Mouse (Mus musculus) lung, embryonic 14.5 days (tissue): ENCODE results near the gene Gpr1. TPM values are rescaled to one million over a fixed set of nuclear protein-coding genes. Genes with fewer than 3 reads are reported as not detected.

Source experiments
- ATAC-seq: fragments of 200-750 bp; cut with Nextera tagmentation; 2 replicates; pipeline ENCODE4 v1.8.0; 2017; ENCODE audit warnings: mild to moderate bottlenecking, moderate TSS enrichment, moderate library complexity; ENCODE audit not compliant: insufficient read depth
- DNase-seq: peaks from one replicate; pipeline ENCODE4 v3.0.0-alpha.2; 2015
- H3K27ac ChIP-seq: fragments of 300-500 bp; sonication (generic); 2 replicates; pipeline ENCODE4 v1.5.1; 2014; ENCODE audit warnings: low read depth, mild to moderate bottlenecking, moderate library complexity
- H3K27me3 ChIP-seq: fragments of 300-500 bp; sonication (generic); 2 replicates; pipeline ENCODE4 v1.6.1; 2014; ENCODE audit warnings: low read length, control low read depth; ENCODE audit not compliant: insufficient read depth
- H3K36me3 ChIP-seq: fragments of 300-500 bp; sonication (generic); 2 replicates; pipeline ENCODE4 v1.6.1; 2014; ENCODE audit warnings: control low read depth; ENCODE audit not compliant: insufficient read depth
- H3K4me1 ChIP-seq: fragments of 300-500 bp; sonication (generic); 2 replicates; pipeline ENCODE4 v1.6.1; 2014; ENCODE audit warnings: antibody characterized with exemption, control low read depth; ENCODE audit not compliant: insufficient read depth
- H3K4me2 ChIP-seq: fragments of 300-500 bp; sonication (generic); 2 replicates; pipeline ENCODE4 v1.6.1; 2014; ENCODE audit warnings: mild to moderate bottlenecking
- H3K4me3 ChIP-seq: fragments of 300-500 bp; sonication (generic); 2 replicates; pipeline ENCODE4 v1.5.1; 2014; ENCODE audit warnings: low read depth, low read length
- H3K9ac ChIP-seq: fragments of 300-500 bp; sonication (generic); 2 replicates; pipeline ENCODE4 v1.6.1; 2014
- H3K9me3 ChIP-seq: fragments of 300-500 bp; sonication (generic); 2 replicates; pipeline ENCODE4 v1.6.1; 2016; ENCODE audit warnings: low read depth, low read length, control low read depth
- CTCF ChIP-seq: IDR thresholded peaks from 2 replicates; pipeline ENCODE4 v1.5.1; 2016; ENCODE audit warnings: antibody characterized with exemption, low read depth
- whole genome bisulfite sequencing: fragments of 180-500 bp; shearing (Covaris S2); extraction: QIAGEN DNeasy Blood & Tissue Kit; methylation state at CpG from one replicate; pipeline ENCODE4 v1.1.7; 2014; 5-methylcytosine and 5-hydroxymethylcytosine counted together
- polyA plus RNA-seq: library from polyadenylated mRNA; unstranded; fragments of >200 nt; fragmentation: Nextera tagmentation; extraction: Ambion mirVana; gene quantifications from 2 replicates; pipeline ENCODE4 v1.2.1, GENCODE M21; 2014

The Gpr1 gene
- polyA plus RNA-seq, 1 experiment from 2014 or later: not detected

DNA sequence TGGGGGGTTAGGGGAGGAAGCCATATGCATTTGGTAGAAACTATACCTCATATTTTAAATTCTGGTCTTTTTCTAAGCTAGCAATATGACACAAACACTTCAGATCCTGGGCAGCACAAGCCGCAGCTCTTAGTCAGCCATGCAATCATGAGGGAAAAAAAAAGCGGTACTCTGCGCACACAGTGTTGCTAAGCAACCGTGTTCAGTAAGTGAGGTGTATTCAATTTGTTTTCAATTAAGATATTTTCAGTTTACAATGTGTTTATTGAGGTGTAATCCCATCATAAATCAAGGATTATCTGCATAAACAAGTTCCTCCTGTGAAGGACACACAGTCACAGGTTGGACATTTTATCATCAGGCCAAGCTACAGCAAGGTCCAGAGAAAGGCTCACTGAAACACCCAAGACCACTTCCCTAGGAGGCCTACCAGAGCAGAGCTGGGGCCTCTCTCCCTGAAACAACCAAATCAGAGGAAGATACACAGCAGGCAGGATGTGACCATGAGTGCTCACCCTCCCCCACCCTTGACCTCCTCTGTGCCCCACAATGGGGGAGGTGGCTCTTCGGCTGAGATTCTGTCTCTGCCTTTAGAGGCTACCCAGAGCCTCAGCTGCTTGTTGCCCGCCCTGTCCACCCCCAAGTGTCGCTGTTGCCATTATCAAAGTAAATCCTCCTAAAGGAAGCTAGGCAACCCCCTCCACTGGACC lies 10.2 kb downstream of the Gpr1 start:
- Histone ChIP-seq H3K9me3 (peaks cover 6% of the 10 kb centered on the region; the same call in 1 of the 2 replicates), H3K9ac (no peak overlapping the region), H3K27ac (no peak overlapping the region), H3K27me3 (no peaks in the 10 kb centered on the region), H3K4me2 (no peak overlapping the region), H3K36me3 (no peaks in the 10 kb centered on the region), H3K4me1 (no peaks in the 10 kb centered on the region), H3K4me3 (no peak overlapping the region)
- TF ChIP-seq CTCF: peak; percentile 38
- peak; percentile 80 for ATAC-seq
- 11% methylated on average over 7 of the region's 7 CpGs for WGBS
- peak; percentile 41 for DNase-seq

DNA sequence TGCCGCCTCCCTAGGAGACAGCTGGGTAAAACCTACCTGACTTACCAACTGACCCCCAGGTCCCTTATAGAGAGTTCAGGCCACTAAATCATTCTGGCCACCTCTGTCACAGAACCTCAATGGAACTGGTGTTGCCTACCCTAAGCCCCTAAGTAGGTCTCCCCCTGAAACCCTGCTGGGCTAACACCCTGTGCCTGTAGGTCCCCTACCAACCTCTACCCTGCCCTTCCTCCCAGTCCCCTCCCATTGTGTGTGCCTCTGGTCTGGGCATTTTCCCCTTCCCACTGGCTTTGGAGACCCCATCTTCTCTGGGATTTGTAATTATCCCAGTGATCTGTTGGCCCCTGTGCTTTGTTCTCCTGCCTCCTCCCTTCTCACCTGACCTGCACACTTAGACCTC lies 10.9 kb downstream of the Gpr1 start:
- no peak overlapping the region for H3K4me2 ChIP-seq
- no peak for ATAC-seq
- H3K4me3 ChIP-seq: no peak overlapping the region
- no peak overlapping the region for H3K27ac ChIP-seq
- H3K27me3 ChIP-seq: no peaks in the 10 kb centered on the region
- TF ChIP-seq CTCF: no peak
- H3K9me3 ChIP-seq: peaks cover 6% of the 10 kb centered on the region; the same call in 1 of the 2 replicates
- 83% methylated on average over 1 of the region's 1 CpGs for WGBS
- H3K36me3 ChIP-seq: no peaks in the 10 kb centered on the region
- no peaks in the 10 kb centered on the region for H3K4me1 ChIP-seq
- DNase-seq: no peak
- H3K9ac ChIP-seq: no peak overlapping the region

DNA sequence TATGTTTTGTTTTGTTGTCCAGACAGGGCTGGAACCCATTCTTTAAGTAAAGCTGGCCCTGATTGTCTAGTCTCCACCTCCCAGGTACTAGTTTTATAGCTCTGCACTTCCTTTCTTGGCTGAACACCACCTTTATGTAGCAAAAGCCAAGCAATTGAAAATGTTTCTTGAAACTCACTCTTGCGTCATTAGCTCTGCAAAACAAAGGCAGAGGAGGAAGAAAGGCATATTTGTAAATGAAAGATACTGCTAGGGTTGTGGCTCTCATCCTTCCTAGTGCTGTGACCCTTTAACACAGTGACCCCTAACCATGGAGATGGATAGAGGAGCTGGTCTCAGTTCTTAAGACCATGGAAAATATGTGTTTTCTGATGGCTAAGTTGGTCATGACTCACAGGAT lies 12.7 kb downstream of the Gpr1 start:
- Histone ChIP-seq H3K4me3 (no peak overlapping the region), H3K9me3 (peaks cover 6% of the 10 kb centered on the region; the same call in 1 of the 2 replicates), H3K27ac (no peak overlapping the region), H3K4me1 (no peaks in the 10 kb centered on the region), H3K36me3 (no peaks in the 10 kb centered on the region), H3K9ac (no peak overlapping the region), H3K27me3 (no peaks in the 10 kb centered on the region), H3K4me2 (no peak overlapping the region)
- no peak for TF ChIP-seq CTCF
- ATAC-seq (no peak), DNase-seq (no peak)
- WGBS: 69% methylated on average over 1 of the region's 1 CpGs

DNA sequence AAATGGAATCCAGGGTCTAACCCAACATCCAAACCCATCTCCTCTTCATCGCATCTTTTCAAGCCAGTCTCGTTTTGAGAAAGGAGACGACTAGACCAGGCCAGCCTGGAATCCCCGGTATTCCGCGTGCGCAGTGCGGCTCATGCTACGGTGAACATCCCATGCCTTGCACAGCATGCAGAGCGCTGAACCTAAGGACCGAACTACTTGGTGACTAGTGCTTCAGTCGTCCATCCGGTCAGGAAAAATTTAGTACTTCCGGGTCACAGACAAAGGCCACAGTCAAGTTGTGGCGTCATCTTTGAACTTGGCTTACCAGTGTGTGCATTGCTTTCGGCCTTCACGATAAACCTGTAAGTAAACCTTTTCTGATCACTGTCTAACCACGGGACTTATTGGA lies 14.0 kb downstream of the Gpr1 start:
- 91% methylated on average over 18 of the region's 18 CpGs for WGBS
- Histone ChIP-seq H3K4me2 (no peak overlapping the region), H3K9me3 (peaks cover 6% of the 10 kb centered on the region; the same call in 1 of the 2 replicates), H3K4me3 (no peak overlapping the region), H3K4me1 (no peaks in the 10 kb centered on the region), H3K27me3 (no peaks in the 10 kb centered on the region), H3K9ac (no peak overlapping the region), H3K36me3 (no peaks in the 10 kb centered on the region), H3K27ac (no peak overlapping the region)
- no peak for DNase-seq
- ATAC-seq: no peak
- no peak for TF ChIP-seq CTCF

DNA sequence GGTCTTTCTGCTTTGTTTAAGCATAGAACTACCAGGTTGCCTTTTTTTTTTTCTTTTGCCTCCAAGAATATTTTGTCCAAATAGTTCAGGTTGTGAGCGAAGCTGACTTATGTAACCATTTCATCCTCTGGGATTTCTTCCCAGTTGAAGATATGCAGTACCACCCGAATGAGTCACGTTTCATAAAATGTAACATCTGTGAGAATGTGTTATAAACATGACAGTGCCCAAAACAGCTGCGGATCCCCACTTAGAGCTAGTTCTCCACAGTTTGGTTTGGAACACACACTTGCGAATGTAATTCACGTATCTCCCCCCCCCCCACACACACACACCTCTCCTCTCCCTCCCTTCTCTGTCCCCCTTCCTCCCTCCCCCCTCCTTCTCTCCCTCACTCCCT lies 15.0 kb downstream of the Gpr1 start:
- no peak overlapping the region for H3K9ac ChIP-seq
- no peak overlapping the region for H3K4me2 ChIP-seq
- no peak for DNase-seq
- H3K27ac ChIP-seq: no peak overlapping the region
- peaks cover 6% of the 10 kb centered on the region; the same call in 1 of the 2 replicates for H3K9me3 ChIP-seq
- no peak overlapping the region for H3K4me3 ChIP-seq
- no peak for ATAC-seq
- no peaks in the 10 kb centered on the region for H3K4me1 ChIP-seq
- no peak for TF ChIP-seq CTCF
- H3K36me3 ChIP-seq: no peaks in the 10 kb centered on the region
- H3K27me3 ChIP-seq: no peaks in the 10 kb centered on the region
- WGBS: 63% methylated on average over 6 of the region's 6 CpGs

DNA sequence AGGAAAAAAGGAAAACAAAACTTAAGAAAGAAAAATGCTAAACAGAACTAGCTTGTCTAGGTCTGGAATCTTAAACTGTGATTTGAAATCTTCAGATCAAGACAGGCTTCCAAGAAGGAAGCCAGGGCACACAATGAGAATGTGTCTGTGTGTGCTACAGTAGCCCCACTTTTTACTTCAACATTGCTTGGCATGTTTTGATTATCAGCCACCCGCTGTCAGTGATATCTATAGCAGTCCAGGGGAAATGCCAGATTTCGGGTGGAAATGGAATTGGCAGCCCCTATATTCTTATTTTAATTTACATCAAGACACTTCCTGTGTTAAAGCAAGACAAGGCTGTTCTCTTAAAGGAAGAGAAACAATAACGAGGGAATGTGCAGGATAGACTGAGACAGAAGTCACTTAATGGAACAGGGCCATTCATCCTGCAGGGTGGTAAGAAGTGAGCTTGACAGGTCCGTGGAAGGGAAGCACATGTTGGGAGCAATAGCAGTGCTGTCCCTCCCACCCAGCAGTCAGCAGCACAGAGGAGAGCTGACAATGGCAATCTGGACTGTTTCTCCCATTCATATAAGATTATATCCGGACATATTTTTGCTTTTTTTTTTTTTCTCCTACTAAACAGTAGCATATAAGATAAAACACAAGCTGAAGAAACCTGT lies 18.4 kb downstream of the Gpr1 start:
- no peak overlapping the region for H3K4me3 ChIP-seq
- peaks cover 6% of the 10 kb centered on the region; the same call in 1 of the 2 replicates for H3K9me3 ChIP-seq
- no peaks in the 10 kb centered on the region for H3K36me3 ChIP-seq
- H3K9ac ChIP-seq: no peak overlapping the region
- no peak overlapping the region for H3K4me2 ChIP-seq
- H3K27me3 ChIP-seq: no peaks in the 10 kb centered on the region
- peak; percentile 33 for DNase-seq
- H3K27ac ChIP-seq: no peak overlapping the region
- peak; percentile 41; the same call in 1 of the 2 replicates for ATAC-seq
- WGBS: 27% methylated on average over 5 of the region's 5 CpGs
- H3K4me1 ChIP-seq: no peaks in the 10 kb centered on the region
- no peak for TF ChIP-seq CTCF

DNA sequence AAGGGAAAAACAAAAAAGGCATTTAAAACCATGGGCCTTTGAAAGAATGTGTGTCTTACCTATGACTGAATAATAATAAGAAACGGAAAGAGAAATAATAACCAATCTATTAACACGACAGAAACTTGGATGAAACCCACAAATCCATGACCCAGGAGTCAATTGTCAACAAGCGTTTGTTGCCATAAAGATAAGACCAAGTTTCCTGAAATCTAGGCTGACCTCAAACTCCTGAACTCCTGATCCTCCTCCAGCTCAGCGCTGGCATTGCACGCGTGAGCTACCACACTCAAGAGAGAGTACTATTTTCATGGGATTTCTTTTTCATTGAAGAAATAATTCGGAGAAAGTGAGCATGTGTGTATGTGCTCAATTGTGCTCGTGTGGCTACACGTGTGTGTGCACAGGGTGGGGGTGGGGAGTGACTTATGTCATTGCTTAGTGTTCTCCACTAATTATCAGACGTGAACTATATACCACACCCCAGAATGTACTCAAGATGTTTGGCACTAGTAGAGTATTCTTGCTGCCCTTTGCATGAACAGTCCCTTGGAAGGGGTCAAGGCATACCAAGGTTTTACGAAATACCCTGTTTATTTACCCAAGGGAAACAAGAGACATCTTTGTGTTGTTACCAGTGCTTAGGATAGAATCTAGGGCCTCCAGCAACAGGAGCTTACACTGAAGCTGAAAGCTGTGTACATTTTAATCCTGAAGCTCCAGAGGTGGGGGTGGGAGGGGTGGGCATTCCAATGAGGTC lies 21.9 kb downstream of the Gpr1 start:
- no peak for TF ChIP-seq CTCF
- Histone ChIP-seq H3K36me3 (no peaks in the 10 kb centered on the region), H3K4me2 (no peak overlapping the region), H3K9ac (no peak overlapping the region), H3K27me3 (no peaks in the 10 kb centered on the region), H3K9me3 (no peaks in the 10 kb centered on the region), H3K27ac (no peak overlapping the region), H3K4me1 (no peaks in the 10 kb centered on the region), H3K4me3 (no peak overlapping the region)
- no peak for DNase-seq
- 70% methylated on average over 11 of the region's 11 CpGs for WGBS
- no peak for ATAC-seq
